Mouse (Mus musculus) hindbrain, embryonic 15.5 days (tissue): ENCODE measurements around the gene Setdb2. TPM values are rescaled to one million over a fixed set of nuclear protein-coding genes. Genes with fewer than 3 reads are reported as not detected.

Experiments
- ATAC-seq: fragments of 200-750 bp; cut with Nextera tagmentation; 2 replicates; pipeline ENCODE4 v1.8.0; 2017; ENCODE audit warnings: low read depth, moderate number of reproducible peaks, moderate TSS enrichment; ENCODE audit not compliant: low FRiP score
- H3K27ac ChIP-seq: fragments of 300-500 bp; sonication (generic); replicated peaks from 2 replicates; pipeline ENCODE4 v1.5.1; 2015; ENCODE audit warnings: mild to moderate bottlenecking, inconsistent platforms
- H3K27me3 ChIP-seq: fragments of 300-500 bp; sonication (generic); 2 replicates; pipeline ENCODE4 v1.6.1; 2015; ENCODE audit warnings: control low read depth, inconsistent platforms
- H3K36me3 ChIP-seq: fragments of 300-500 bp; sonication (generic); 2 replicates; pipeline ENCODE4 v1.6.1; 2015; ENCODE audit warnings: control low read depth, inconsistent platforms
- H3K4me1 ChIP-seq: fragments of 300-500 bp; sonication (generic); replicated peaks from 2 replicates; pipeline ENCODE4 v1.6.1; 2015; ENCODE audit warnings: control low read depth, inconsistent platforms
- H3K4me2 ChIP-seq: fragments of 300-500 bp; sonication (generic); 2 replicates; pipeline ENCODE4 v1.6.1; 2015; ENCODE audit warnings: moderate library complexity, mild to moderate bottlenecking, inconsistent platforms
- H3K4me3 ChIP-seq: fragments of 300-500 bp; sonication (generic); 2 replicates; pipeline ENCODE4 v1.5.1; 2015; ENCODE audit warnings: mild to moderate bottlenecking, inconsistent platforms
- H3K9ac ChIP-seq: fragments of 300-500 bp; sonication (generic); 2 replicates; pipeline ENCODE4 v1.6.1; 2015; ENCODE audit warnings: inconsistent platforms
- H3K9me3 ChIP-seq: fragments of 300-500 bp; sonication (generic); 2 replicates; pipeline ENCODE4 v1.6.1; 2016; ENCODE audit warnings: control low read depth, inconsistent platforms
- WGBS: fragments of 180-500 bp; shearing (Covaris S2); methylation state at CpG from one replicate; pipeline ENCODE4 v1.1.7; 2015; 5-methylcytosine and 5-hydroxymethylcytosine counted together
- polyA plus RNA-seq: library from polyadenylated mRNA; unstranded; fragments of >200 nt; fragmentation: Nextera tagmentation; extraction: Ambion mirVana; gene quantifications from 2 replicates; pipeline ENCODE4 v1.2.1, GENCODE M21; 2015

Setdb2 gene
- polyA plus RNA-seq, 1 experiment from 2014 or later = 4.7 TPM

- Histone ChIP-seq H3K9ac (no peak within 1 kb of the TSS), H3K9me3 (no peaks in the 10 kb centered on the region), H3K4me3 (no peak within 1 kb of the TSS), H3K36me3 (no peaks in the 10 kb centered on the region), H3K27ac (no peak within 1 kb of the TSS), H3K27me3 (no peaks in the 10 kb centered on the region), H3K4me2 (no peak within 1 kb of the TSS), H3K4me1 (no peaks in the 10 kb centered on the region)
- WGBS = 86% methylated on average over 6 of the region's 6 CpGs
- ATAC-seq = no peak
Measured at GRCm38 (mm10) chr14:59365244-59365644, 75.4 kb downstream of the Setdb2 start, which contains the start of gene Phf11d. Phf11d (minus strand) TSS chr14:59365470.

Other genes starting within 250 kb of the Setdb2 start
- 49.7 and 52.5 TPM in 2 replicates for gene Rcbtb1, start 239.7 kb downstream of the Setdb2 start, polyA plus RNA-seq
- not detected in 2 replicates for gene Gm6904, start 180.7 kb downstream of the Setdb2 start, polyA plus RNA-seq
- gene Phf11a, start 143.4 kb downstream of the Setdb2 start, polyA plus RNA-seq = 0.71 TPM in 1 of 2 replicates, not detected in the other
- gene Phf11b, start 99.5 kb downstream of the Setdb2 start, polyA plus RNA-seq = 0.38 and 1.7 TPM in 2 replicates
- 0.23 and 0.62 TPM in 2 replicates for gene Phf11d, start 75.4 kb downstream of the Setdb2 start, polyA plus RNA-seq
- gene Phf11c, start 45.5 kb downstream of the Setdb2 start, polyA plus RNA-seq = 0.14 and 0.21 TPM in 2 replicates
- gene Cab39l, start 88 bp upstream of the Setdb2 start, polyA plus RNA-seq = 26.8 and 28.5 TPM in 2 replicates
- 30.1 and 32.4 TPM in 2 replicates for gene Cdadc1, start 157.1 kb upstream of the Setdb2 start, polyA plus RNA-seq
- 5.4 and 5.6 TPM in 2 replicates for gene Shisa2, start 184.4 kb upstream of the Setdb2 start, polyA plus RNA-seq